Mouse (Mus musculus) adrenal gland, adult 18-20 months (tissue): ENCODE measurements around the gene Rab31. TPM values are rescaled to one million over a fixed set of nuclear protein-coding genes. Genes with fewer than 3 reads are reported as not detected.

ENCODE experiments used
- DNase-seq, 2 experiments: peaks; one replicate each; pipeline ENCODE4 v3.0.0; 2021 to 2022; ENCODE audit warnings: low spot score in 2 of 2
- total RNA-seq, 2 experiments: library from RNA; stranded (reverse); gene quantifications; 1 replicate in 1 of 2; 2 replicates in 1 of 2; pipeline ENCODE4 v1.2.3; 2021

The Rab31 gene
- total RNA-seq, 2 experiments from 2014 or later = 29.5 to 42.4 TPM

DNA sequence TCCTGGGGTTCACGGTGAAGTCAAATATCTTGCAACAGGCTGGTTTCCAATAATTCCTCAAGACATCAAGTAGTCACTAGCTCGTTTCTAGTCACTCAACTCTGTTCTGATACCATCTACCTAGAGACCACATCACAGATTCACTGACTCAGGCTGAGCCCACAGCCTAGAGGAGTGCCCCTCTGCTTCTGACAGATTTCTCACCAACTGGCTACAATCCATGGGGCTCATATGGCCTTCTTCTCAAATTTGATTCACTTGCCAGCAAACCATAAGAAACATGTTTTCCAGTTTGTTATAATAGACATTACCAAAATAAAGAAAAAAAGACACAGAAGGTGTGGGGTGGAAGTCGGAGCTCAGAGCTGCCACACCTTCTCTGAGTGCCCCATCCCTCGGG is 31.0 kb downstream of the Rab31 start:
- no peak for DNase-seq

DNA sequence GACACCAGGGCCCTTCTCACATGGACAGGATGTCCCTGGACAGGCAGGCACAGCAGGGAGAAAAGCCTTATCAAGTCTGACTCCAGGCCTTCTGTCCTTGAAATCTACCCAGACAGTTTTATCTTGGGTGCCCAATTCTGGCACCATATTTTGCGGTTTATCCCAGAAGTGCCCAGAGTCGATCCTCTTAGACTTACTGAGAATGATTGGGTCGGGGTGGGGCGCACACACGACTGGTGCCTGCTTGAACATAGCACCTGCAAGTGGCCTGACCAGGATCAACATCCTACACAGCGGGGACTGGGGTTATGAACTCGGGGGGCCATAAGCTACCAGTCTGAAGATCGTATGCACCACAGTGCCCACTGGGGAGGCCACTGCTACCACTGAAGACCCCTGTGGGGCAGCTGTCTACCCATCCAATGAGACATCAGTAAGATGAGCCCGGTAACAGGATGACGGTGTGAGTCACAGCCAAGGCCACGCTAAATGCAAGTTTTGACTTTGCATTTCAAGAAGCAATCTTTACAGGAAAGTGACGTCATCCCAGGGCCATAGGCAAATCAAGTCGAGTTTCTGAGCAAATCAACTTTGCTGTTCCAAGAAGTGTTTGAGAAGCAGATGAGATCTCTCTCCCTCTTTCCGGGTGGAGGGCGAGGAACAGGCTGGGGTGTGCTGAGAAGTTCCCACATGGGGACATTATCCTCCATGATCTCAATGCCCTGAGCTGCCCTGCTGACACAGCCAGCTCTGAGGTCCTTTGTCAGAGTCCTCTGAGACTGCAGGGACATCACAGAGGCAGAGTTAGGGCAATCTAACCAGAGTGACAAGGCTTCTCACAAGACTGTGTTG is 32.5 kb downstream of the Rab31 start:
- no peak for DNase-seq

DNA sequence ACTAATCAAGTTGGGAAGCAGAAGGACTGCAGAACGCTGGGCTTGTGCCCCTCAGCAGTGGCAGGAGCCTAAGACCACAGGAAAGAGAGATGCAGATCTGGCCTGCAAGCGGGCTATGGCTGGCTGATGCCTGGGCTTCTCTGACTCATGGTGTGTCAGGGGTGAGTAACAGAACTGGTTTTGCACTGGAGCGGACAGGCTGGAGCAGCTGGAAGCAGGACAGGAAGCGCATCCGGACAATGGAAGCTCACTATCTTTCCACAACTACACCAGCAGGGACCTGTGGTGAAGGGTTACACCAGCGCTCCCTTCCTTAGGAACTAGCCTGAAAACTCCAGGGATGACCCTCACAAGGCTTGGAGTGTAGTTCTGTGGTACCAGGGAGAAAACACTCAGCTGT is 34.9 kb downstream of the Rab31 start:
- DNase-seq = peak in 1 of 2 experiments; percentile 55

DNA sequence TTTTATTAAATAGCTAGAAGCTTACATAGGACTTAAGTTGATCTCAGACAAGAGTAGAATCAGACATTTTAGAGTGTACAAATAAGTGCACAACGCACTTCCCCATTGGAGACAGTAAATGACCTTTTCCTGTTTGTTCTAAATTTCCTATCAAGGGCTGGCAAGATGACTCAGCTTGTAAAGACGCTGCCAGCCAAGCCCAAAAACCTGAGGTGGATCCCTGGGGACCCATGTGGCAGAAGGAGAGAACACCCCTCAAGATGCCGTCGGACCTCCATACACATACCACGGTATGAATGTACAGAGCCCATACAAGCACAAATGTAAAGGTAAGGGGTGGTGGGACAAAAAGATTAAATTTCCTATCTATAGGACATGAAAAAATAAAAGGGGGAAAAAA is 35.4 kb downstream of the Rab31 start:
- peak in 1 of 2 experiments; percentile 35 for DNase-seq

DNA sequence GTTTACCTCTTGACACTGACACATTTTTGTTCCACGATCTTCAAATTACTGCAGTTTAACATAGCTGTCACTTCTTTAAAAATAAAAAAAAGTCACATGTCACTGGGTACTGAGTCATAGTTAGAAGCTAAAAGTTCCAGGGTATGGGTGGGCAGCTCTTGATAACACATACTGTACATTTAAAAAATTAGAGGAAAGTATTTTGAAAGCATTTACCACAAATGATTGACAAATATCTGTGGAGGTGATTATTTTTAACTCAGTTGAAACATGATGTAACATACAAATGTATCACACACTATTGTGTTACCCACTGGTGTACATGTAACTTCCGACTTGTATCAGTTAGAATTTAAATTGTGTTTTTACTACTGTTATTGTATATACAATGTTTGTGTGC is 37.5 kb downstream of the Rab31 start:
- DNase-seq = no peak

DNA sequence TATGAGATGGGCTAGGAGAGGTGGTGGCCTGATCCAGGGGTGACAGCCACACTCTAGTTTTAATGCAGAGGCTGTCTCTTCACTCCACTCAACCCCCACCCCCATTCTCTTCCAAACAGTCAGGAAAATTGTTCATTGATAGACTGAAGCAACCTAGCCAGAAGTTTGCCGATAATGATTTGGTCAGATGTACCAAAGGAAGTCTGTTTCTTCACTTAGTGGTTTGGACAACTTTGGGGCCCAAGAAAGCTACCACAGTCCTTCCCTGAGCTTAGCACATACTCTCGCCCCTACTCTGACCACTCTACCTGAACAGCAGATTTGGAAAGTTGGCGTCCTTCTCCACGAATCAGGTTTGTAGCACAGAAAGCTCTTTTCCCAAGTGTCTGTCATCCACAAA is 39.9 kb downstream of the Rab31 start:
- DNase-seq = no peak

DNA sequence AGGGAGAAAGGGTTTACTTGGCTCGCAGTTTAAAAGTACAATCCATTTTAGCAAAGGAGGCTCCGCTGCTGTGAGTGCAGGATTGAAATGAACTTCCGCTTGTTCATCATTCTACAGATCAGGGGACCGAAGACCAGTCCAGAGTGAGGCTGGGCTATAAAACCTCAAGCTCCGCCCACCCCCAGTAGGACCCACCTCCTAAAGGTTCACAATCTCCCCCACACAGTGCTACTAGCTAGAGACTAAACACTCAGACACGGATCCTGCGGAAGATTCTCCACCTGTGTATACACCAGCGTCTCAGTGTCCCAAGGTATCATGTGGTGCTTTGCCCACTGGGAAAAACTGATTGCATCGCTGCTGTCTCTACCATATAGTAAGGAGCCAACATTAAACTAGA is 40.8 kb downstream of the Rab31 start:
- no peak for DNase-seq

DNA sequence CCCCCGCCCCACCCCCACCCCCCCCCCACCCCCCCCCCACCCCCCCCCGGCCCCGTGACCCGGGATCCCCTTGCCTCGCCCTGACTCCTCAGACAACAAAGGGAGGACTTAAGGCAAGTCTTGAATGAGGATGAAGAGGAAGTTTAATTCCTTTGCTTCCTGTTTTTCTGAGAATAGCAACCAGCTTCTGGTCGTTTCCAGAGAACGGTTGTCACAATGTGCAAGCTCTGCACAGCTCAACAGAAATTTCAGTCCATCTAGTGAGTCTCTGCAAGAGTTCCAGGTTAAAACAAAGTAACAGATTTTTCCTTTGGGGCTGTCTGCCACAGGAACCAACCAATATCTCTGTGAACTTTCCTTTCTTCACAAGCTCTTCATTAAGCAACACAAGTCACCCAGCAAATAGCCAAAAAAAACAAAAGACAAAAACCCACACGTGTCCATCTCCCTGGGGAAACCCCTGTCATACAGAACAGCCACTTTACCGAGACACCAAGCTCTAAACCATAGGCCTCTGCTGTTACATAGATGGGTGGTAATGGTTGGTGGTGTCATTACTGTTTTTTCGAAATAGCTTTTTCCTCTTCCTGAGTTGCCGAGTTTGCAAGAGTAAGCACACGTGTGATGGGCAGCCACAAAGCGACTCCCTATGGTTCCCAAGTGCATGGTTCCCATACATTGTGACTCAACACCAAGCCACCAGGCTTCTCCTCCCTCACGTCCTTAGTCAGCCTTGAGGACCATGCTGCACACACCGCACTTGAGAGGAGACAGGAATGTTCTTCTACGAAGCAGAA is 42.4 kb downstream of the Rab31 start:
- no peak for DNase-seq

DNA sequence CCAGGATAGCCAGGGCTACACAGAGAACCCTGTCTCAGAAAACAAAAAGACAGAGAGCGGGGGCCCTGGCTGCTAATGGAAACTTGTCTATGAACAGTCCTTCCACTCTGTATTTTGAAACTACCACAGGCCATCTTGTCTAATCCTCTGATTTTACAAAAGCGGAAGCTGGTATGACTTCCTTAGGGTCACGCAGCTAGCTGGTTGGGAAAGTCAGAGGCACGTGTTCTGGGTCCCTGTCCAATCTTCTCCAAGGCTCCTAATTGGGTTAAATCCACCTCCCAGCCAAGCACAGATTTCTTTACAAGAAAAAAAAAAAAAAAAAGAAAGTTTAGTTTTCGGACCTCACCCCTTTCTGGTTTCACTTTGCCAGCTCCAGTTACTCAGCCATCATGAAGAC is 45.8 kb downstream of the Rab31 start:
- no peak for DNase-seq

DNA sequence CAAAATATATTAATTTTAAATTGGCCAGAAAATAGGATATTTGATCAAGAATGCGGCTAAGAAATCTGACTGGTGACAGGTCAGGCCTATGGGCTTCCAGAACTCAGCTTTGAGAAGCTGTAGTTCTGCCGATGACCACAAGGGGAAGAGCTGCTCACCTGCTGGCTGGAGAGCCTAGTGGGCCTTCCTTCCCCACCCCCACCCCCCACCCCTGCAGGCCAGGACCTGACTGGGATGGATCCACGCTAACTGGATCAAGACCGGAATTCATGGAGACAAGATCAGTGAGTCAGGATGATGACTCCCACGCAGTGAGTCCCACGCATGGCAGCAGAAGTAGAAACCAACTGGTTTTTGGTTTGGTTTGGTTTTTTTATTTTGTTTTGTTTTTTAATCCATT is 46.3 kb downstream of the Rab31 start:
- DNase-seq = no peak

DNA sequence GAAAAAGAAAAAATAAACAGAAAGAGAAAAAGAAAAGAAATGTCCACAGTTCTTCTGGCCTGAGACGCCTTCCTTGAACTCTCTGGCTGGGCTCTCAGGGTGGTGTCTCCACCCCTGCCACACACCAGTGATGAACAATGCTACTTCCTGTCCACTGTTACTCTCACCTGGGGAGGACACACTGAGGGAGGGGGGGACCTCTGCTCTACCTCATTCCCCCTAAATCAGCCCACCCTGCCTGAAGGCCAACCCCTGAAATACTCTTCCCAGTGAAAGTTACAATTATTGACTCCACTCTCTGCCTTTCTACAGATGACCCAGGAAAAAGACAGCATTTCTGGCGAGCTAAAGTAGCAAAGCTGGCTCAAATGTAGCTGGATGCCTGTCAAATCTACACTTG is 46.7 kb downstream of the Rab31 start:
- DNase-seq = no peak

DNA sequence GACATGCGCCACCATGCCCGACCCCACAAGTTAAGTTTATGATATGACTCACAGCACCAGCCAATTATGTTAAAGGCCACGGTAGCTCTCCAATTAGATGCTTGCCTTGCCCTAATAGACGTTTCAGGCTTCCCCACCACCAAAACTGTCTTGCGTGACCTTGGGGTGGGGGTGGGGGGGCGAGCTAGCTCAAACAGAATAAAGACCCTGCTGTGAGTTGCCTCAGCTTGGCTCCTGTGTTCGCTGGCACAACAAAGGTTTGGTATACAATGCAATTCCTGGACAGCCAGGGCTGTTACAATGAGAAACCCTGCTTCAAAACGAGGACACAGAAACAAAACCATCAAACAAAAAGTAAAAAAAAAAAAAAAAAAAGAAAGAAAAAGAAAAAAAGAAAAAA is 47.2 kb downstream of the Rab31 start:
- no peak for DNase-seq

DNA sequence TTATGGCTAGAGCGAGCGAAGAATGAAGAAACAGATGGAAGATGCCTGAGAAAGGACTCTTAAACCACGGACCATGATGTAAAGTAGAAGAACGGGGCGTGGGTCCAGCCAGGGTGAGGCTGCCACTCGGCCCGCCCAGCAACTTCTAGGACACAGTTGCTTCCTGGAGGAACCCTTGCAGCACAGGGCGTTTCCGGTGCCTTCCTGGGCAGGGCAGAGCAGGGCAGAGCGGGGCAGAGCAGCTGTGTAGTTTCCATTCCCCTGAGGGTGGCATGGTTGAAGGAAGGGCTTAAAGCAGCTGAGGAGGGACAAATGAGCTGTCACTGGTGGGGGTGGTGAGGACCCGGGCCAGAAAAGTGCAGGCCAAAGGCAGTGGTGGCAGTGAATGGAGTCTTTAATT is 48.3 kb downstream of the Rab31 start:
- DNase-seq = no peak

DNA sequence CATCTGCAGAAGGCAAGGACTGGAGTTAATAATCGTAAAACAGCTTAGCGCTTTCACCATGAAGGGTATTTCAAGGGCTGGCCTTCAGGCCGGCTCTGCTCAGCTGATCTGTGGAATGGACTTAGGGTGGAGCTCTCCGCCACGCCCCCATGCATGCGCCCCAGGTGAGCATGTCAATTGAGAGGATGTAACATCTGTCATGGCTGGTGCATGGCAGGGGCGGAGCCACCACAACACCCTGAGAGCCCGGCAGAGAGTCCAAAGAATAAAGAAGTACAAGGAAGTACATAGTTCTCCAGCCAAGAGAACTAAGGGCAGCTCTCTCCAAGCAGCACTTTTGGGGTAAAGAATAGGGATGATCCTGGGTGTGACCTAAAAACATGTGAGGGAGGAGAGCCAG is 48.9 kb downstream of the Rab31 start:
- DNase-seq = no peak

DNA sequence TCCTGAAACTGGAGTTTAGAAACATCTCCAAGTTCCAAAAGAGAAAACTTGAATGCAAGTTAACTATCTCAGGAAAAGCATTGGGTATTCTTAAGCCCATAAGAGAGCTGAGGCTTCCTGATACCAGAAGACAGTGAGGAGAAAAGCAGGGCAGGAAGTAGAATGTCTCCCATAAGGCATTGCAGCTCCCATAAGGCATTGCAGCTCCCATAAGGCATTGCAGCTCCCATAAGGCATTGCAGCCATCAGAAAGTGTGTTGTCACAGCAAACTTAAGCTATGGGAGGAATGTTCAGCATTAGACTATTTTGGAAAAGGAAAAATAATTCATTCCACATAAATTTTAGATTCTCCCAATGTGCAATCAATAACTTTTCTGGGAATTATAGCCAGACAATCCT is 51.2 kb downstream of the Rab31 start:
- DNase-seq = no peak

DNA sequence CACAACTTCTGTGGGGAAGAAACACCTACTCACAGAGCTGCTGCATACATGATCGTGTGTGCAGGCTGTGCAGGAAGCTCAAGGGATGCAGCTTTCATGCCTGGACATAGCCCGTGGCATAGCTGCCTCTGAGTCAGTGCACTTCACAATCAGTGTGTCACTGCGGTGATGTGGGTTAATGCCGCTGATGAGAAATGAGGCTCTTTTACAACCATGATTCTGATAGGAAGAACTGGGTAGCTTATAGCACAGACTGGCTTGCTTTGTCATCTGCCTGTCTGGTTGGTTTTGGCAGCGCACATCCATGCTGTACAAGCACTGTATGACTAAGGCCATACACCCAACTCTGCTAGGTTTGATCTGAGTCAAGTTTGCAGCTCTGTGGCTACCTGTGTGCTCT is 52.7 kb downstream of the Rab31 start:
- DNase-seq = no peak

DNA sequence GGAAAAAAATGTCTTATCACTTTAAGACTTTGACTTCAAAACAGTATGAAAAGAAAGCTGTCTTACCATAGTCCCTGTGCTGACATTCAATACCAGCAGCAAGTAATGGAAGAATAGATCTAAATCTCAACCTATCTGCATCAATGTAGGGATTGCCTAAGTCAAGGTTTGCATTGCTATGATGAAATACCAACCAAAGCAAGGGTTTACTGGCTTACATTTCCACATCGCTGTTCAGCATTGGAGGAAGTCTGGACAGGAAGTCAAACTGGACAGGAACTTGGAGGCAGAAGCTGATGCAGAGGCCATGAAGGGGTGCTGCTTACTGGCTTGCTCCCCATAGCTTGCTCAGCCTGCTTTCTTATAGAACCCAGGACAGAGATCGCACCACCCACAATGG is 54.0 kb downstream of the Rab31 start:
- DNase-seq = no peak

DNA sequence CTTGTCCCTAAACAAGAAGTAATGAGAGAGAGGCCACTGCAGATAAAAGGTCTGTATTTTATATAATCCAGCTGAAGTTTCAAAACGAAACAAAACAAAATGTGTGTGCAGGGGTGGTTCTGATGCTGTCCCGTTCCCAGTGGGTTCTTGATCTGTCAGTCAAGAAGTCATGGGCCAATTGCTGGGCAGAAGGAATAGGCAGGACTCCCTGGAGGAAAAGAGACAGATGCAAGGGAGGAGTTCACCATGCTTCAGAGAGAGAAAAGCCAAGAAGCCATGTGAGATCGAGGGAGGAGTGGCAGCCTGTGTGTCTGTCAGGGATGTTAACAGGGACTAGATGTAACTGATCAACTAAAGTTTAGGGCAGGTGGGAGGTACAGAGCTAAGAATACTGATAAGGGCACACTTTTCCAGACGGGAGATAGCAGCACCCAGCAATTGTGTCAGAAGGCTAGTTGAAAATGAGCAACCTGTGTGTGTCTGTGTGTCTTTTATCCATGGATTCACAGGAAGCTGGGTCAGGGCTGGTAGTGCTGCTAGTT is 54.8 kb downstream of the Rab31 start:
- DNase-seq = no peak

DNA sequence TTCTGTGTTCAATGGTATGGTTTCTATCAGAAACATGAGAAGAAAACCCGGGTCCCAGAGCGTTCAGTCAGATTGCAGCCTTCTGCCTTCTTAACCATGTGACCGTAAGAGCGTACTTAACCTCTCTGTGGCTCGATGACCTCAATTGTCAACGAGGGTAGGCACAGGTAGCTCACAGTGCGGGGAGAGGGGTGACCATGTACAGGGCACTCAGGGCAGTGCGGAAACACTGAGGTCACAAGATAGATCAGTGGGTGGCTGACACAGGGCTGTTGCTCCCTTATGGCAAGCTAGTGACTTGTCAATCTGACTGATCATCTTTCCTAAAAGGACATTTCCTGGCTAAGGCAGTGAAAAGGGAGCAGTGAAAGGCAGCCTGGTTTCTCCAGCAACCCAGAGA is 58.5 kb downstream of the Rab31 start:
- no peak for DNase-seq

DNA sequence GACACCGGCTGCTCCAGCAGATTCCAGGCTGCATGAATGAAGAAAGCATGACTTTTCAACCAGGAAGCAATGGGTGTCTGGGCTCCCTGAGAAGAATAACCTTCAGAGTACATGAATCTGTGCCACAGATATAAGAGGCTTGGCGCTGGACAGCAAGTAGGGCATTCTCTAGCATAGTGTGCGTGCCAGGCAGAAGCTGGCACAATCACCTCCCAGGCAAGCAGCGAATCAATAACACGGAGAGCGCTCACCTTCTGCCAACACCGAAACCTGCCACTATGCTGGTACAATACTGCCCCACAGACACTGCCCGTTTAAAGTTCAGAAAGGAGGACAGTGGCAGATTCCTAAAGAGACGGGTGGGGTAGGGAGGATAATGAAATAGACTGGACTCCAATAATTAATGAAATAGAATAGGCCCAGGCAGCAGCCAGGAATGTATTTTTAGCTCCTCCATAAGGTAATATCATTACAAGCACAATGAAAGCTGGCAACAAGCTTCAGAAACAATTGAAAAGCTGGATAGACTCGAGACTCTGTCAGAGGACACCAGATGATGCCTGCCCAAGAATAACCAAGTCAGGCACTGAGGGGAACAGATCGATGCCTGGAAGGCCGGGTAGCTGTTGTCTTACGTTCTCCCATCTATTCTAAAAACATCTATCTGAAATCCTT is 59.6 kb downstream of the Rab31 start:
- DNase-seq = no peak

DNA sequence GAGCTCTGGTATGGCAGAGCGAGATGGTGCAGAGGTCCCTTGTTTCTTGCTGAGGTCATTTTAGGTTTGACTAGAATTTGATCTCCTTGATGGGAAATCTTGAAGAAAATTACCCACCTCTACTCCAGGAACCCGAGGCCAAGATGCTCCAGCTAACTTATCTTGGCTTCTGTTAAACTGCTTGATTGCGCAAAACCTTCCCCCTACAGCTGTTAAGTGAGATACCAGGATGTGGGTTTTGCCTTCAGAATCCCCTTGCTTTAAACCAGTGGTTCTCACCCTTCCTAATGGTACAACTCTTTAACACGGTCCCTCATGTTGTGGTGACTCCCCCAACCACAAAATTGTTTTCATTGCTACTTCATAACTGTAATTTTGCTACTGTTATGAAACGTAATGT is 60.8 kb downstream of the Rab31 start:
- DNase-seq = no peak

DNA sequence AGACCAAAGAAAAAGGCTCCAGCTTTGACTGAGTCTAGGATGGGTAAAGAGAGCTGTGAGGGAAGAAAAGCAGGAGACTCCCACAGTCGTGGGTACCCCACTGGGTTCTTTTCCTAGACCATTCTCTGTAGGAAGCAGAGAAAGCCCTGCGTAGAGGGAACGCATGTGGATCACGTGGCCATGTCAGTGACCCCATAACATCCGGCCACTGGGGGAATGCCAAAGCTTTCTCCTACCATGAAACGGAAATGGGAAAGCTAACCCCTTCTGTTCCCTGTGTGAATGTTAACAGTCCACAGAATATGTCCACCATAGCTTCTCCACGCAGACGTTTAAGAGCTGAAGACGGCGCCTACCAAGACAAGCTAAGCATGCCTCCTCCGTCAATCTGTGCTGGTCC is 62.0 kb downstream of the Rab31 start:
- no peak for DNase-seq
